Mouse (Mus musculus): ENCODE results near the gene Tmsb15b2. TPM values are rescaled to one million over a fixed set of nuclear protein-coding genes. Genes with fewer than 3 reads are reported as not detected.
"Not testable (repeated sequence)": the region's sequence is repeated elsewhere in the genome, so short reads cannot be mapped to it uniquely, and the experiment has no call there.

The Tmsb15b2 gene
- 1 to 10 TPM; 2.2 to 7.0 TPM for total RNA-seq (2021)
- long read RNA-seq, experiment 1, result 0 reads
- long read RNA-seq, experiment 2, transcript Tmsb15b2-201 (3 exons, 450 nt), result major isoform, 8 of 8 reads
- long read RNA-seq, experiment 2, partial matches to known transcripts, result 0 of 8 reads
- long read RNA-seq, experiment 2, other reads (novel, unspliced or antisense), result 0 of 8 reads

GRCm38 (mm10) chrX:136975397-136975796 is at the start of gene Tmsb15b2:
Tmsb15b2 (minus strand) TSS chrX:136975497.
- intact Hi-C loops (cut with DNase I); DNase-seq: not testable (repeated sequence)

- peak in 1 of 2 experiments; percentile 22 for DNase-seq
- intact Hi-C loops (cut with DNase I), result no loop called here
Observed at GRCm38 (mm10) chrX:137019310-137019709, 44.0 kb upstream of the Tmsb15b2 start.

- intact Hi-C loops (cut with DNase I), result no loop called here
- no peak for DNase-seq
Observed at GRCm38 (mm10) chrX:137017668-137018067, 42.4 kb upstream of the Tmsb15b2 start.

- DNase-seq, result no peak
- intact Hi-C loops (cut with DNase I), result no loop called here
Observed at GRCm38 (mm10) chrX:137015099-137015709, 39.9 kb upstream of the Tmsb15b2 start.

- no peak for DNase-seq
- intact Hi-C loops (cut with DNase I), result no loop called here
Observed at GRCm38 (mm10) chrX:136996256-136996655, 21.0 kb upstream of the Tmsb15b2 start.

GRCm38 (mm10) chrX:136993641-136994040 is 18.3 kb upstream of the Tmsb15b2 start:
- DNase-seq, result no peak
- intact Hi-C loops (cut with DNase I), result no loop called here

GRCm38 (mm10) chrX:136992978-136993547 is 17.8 kb upstream of the Tmsb15b2 start, which contains the start of gene Zcchc18:
Zcchc18 (plus strand) TSS chrX:136993155.
- DNase-seq, result peak in 1 of 2 experiments; percentile 13
- intact Hi-C loops (cut with DNase I), result no loop called here

- DNase-seq, result no peak
- intact Hi-C loops (cut with DNase I), result no loop called here
Observed at GRCm38 (mm10) chrX:136992191-136992965, 17.1 kb upstream of the Tmsb15b2 start.

- DNase-seq, result no peak
- intact Hi-C loops (cut with DNase I), result no loop called here
Observed at GRCm38 (mm10) chrX:136991274-136991673, 16.0 kb upstream of the Tmsb15b2 start.

GRCm38 (mm10) chrX:136986039-136986438 is 10.7 kb upstream of the Tmsb15b2 start:
- intact Hi-C loops (cut with DNase I), result no loop called here
- no peak for DNase-seq

GRCm38 (mm10) chrX:136978616-136979015 is 3.3 kb upstream of the Tmsb15b2 start:
- intact Hi-C loops (cut with DNase I), result no loop called here
- no peak for DNase-seq

- peak in 1 of 2 experiments; percentile 14 for DNase-seq
- intact Hi-C loops (cut with DNase I), result no loop called here
Observed at GRCm38 (mm10) chrX:136976424-136977084, 1.3 kb upstream of the Tmsb15b2 start, which contains the start of the genes Tmsb15l and Tmsb15b1. Tmsb15l (minus strand) TSS chrX:136976869. Tmsb15b1 (minus strand) TSS chrX:136976874.

- intact Hi-C loops (cut with DNase I), result no loop called here
- no peak for DNase-seq
Observed at GRCm38 (mm10) chrX:136959688-136960087, 15.6 kb downstream of the Tmsb15b2 start.

GRCm38 (mm10) chrX:136958300-136958699 is 17.0 kb downstream of the Tmsb15b2 start:
- intact Hi-C loops (cut with DNase I); DNase-seq: not testable (repeated sequence)

GRCm38 (mm10) chrX:136957583-136958279 is 17.6 kb downstream of the Tmsb15b2 start:
- intact Hi-C loops (cut with DNase I), result not testable (repeated sequence)

GRCm38 (mm10) chrX:136937985-136938384 is 37.3 kb downstream of the Tmsb15b2 start:
- intact Hi-C loops (cut with DNase I), result no loop called here
- no peak for DNase-seq

More at GRCm38 (mm10) chrX:136957583-136958279, 17.6 kb downstream of the Tmsb15b2 start:
- peak in 1 of 2 experiments; percentile 11 for DNase-seq

GRCm38 (mm10) chrX:136927031-136927430 is 48.3 kb downstream of the Tmsb15b2 start, which contains the start of gene H2bfm:
H2bfm (plus strand) TSS chrX:136927325.
- no peak for DNase-seq
- intact Hi-C loops (cut with DNase I), result no loop called here

- DNase-seq, result no peak
- intact Hi-C loops (cut with DNase I), result no loop called here
Observed at GRCm38 (mm10) chrX:136925863-136926262, 49.4 kb downstream of the Tmsb15b2 start.
